Mouse (Mus musculus): ENCODE measurements around the gene Cfi.

The Cfi gene

GRCm38 (mm10) chr3:129835388-129835934 lies at the start of gene Cfi:
Gene Cfi, plus strand, starts transcription at chr3:129835884.
- DNase-seq, result no peak

- peak; percentile 86 for DNase-seq
Measured at GRCm38 (mm10) chr3:129793801-129794200, 41.9 kb upstream of the Cfi start.

DNA sequence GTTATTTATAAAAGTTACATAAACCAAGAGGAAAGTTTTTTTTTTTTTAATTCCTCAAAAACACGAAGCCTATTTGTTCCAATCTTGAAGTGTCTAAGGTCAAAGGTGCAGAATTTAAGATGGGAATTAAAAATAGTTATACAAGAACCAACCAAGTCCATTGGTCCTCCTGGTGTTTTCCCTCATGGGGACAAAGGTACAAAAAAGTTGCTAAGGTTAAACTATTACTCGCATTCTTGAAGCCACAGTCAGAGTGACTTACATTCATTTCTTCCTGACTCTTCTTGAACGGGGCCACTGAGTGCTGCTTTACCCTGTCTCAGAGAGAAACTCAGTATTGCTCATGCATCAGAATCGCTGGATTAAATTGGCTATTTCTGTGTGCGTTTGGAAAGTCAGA lies 38.3 kb upstream of the Cfi start:
- DNase-seq, result peak; percentile 28

- DNase-seq, result no peak
Measured at GRCm38 (mm10) chr3:129798551-129798950, 37.1 kb upstream of the Cfi start.

DNA sequence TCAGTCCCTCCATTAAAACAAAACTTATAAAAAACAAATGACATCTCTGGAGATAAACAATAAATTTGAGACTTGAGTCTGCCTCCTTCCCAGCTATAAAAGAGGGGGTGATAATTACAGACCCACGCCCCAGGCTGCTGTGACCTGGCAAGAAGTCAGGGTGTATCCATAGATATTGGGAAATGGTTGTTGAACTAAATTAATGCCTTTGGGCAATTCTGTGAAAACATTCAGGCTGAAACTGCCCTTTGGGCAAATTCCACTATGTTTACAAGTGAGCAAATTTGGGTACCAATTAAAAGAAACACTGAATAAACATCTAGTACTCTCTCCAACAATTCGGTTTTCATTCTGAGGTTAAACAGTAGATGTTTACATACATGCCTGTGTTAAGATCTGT lies 36.7 kb upstream of the Cfi start:
- DNase-seq, result peak; percentile 41

DNA sequence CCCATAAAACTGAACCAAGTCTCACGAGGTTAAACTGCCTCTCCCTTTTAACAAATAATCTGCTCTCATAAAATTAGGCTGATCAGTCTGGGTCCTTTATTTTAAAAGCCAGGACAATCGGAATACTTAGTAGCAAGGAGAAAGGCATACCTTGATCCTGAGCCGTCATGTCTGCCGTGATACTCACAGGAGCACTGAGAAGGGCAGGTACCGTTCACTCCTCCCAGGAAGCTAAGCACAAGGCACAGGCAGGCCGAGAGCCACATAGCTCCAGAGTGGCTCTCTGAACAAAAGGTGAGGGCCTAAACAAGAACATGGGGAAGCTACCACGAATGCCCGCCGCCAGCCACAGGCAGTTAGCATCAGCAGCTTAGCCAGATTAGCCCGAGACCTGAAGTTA lies 31.9 kb upstream of the Cfi start, which contains the start of gene Lrit3:
Gene Lrit3, minus strand, starts transcription at position 266 of the 400 bp plus-strand sequence.
- DNase-seq, result no peak

DNA sequence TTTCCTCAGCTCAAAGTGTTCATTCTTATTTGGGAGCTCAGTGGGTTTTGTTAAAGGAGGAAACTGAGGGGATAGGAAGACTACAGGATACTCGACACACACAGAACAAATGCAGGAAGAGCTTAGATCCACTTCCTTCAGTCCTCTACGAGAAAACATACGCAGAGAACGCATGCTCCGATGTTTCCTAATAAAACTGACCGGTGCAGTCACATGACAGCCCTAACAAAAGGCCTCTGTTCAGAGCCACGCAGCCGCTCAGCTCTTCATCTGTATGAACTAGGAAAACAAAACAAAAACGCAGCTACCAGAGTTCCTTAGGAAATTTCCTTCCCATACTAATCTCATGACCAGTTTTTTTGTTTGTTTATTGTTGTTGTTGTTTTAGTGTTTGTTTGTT lies 14.8 kb upstream of the Cfi start:
- DNase-seq, result no peak

DNA sequence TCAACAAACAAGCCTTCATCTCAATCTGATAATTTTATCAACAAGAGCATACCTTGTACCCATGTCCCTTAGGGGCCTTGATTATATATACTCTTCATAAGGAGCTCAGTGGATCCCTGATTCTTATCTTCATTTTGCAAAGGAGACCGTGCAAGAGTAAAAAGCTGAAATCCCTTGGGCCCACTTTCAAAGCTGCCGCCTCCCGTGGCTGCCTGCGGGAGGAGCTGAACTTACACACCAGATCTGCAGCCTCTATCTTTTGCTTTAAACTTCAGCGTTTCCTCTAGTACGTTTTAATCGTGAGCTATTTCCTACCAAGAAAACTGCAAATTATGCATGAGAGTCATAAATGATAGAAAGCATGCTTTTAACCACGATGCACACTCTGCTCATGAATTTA lies 13.9 kb upstream of the Cfi start:
- DNase-seq, result no peak

- DNase-seq, result no peak
Measured at GRCm38 (mm10) chr3:129822206-129822775, 13.4 kb upstream of the Cfi start, which contains the start of gene Rrh. Gene Rrh, minus strand, starts transcription at chr3:129822587.

GRCm38 (mm10) chr3:129823293-129823692 lies 12.4 kb upstream of the Cfi start:
- DNase-seq, result no peak

- no peak for DNase-seq
Measured at GRCm38 (mm10) chr3:129824146-129824545, 11.5 kb upstream of the Cfi start.

GRCm38 (mm10) chr3:129824891-129825290 lies 10.8 kb upstream of the Cfi start:
- no peak for DNase-seq

GRCm38 (mm10) chr3:129826691-129827090 lies 9.0 kb upstream of the Cfi start:
- no peak for DNase-seq

DNA sequence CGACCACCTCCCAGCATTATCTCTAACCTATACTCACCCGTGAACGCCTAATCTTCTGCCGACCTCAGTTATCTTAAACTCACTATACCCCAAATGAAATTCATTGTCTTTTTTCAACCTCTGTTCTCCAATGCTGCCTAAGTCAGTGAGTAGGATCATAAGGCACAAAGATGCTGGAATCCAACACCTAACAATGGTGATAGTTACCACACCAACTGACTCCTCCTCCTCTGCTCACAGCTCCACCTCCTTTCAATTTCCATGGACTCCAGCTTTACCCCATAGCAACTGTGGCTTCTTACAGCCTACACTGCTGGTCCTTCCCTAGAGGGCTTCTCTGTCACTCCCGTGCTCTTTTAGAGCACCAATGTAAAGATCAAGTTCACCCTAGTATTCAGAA lies 8.0 kb upstream of the Cfi start:
- no peak for DNase-seq

- peak; percentile 15 for DNase-seq
Measured at GRCm38 (mm10) chr3:129830626-129831025, 5.1 kb upstream of the Cfi start.

DNA sequence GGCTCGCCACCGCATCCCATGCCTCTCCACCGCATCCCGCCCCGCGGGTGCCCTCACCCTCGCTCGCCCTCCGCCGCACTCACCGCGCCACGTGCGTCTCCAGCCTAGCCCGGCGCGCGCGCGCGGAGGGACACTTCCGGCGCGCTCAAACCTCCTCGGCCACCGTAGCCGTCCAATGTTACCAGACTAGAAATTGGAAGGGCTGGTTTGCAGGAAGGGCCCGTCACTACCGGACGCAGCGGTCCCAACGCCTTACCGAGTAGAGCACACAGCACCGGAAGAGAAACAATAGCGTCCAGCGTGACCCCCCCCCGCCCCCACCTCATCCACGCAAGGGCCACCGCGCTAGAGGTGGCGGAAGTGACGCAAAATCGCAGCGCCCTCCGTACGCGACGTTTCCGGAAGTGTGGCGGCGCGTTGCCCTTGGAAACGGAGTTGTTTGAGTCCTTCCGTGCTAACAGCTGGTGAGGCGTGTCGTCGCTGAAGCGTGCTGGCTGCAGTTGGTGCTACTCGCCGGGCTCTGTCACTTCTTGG lies 4.6 kb upstream of the Cfi start, which contains the start of gene Gar1:
Gene Gar1, minus strand, starts transcription at position 362 of the 534 bp plus-strand sequence.
- DNase-seq, result peak; percentile 94

DNA sequence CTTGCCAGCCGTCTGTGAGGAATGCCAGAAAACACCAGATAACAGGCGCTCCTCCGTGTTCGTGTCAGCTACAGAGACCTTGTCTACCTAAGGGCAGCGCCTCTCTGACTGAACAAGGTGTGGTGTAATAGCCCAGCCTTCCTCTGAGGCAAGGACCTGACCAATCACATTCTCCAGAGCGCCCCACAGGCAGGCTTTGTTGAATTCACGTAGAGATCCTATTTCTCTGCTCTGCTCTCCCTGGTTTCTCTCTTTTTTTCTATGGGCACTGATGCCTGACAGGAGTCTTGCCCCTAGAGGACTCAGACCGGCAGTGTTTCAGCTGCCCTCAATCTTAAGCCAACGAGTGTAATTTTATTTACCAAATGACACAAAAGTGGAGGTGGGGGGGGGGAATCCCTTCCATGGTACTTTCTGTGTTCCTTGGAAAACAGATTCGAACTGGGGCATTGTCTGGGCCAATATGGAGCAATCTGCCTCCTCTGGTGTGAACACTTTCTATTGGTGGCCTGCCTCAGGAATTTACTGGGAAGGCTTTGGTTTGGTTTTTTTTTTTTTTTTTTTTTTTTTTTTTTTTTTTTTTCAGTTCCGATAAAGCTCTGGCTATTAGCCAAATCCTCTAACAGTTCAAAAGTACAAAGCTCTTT lies 490 bp downstream of the Cfi start:
- peak; percentile 73 for DNase-seq

DNA sequence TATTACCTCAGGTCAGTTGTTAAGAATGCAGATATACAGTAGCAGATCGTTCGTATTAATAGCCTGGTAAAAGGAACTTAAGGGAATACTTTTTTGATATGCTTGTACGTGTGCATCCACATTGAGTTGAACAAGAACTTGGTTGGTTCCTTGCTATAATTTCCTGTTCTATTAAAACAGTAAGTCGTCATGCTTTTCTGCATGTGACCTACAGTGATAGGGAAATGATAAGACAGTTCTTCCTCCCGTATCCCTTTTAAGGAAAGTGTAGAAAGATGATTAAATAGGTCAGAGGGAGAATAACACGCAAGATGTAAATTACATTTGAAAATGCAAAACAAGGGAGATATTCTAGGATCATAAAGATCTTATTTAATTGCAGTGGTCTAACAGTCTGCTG lies 1.3 kb downstream of the Cfi start:
- no peak for DNase-seq

DNA sequence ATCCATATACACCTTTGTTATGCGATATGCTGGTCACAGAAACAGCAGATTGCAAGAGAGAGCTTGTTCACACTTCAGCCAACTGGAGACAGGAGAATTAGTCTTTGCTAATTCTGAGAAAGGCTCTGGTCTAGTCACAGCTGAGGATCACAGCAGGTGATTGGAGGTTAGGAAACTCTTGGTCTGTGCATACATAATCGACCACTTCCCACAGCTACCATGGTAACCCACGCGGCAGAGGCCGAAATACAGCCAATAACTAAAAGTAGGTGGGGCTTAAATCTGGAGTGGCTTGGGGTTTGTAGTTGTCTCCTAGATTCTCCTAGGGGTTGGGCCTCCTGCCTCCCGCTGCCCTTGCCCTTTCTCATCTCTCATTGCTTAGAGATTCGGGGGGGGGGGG lies 2.3 kb downstream of the Cfi start:
- DNase-seq, result no peak

DNA sequence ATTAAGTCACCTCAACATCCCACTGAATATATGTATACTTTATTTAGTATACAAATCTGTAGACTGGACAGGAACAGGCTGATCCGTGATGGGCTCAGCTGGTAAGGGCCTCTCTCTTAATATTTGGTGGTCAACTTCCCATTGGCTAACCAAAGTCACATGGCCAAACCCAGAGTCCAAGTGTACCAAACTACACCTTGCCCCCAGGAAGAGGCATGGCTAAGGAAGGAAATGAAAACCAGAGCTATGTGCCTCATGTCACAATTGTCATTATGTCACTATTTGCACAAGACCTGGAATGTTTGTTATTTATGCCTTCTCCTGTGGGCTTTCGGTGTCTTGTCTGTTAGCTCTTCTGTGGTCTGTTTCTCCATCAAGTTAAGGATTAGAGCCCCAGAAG lies 10.2 kb downstream of the Cfi start:
- DNase-seq, result no peak

- DNase-seq, result no peak
Measured at GRCm38 (mm10) chr3:129846846-129847245, 11.2 kb downstream of the Cfi start.

DNA sequence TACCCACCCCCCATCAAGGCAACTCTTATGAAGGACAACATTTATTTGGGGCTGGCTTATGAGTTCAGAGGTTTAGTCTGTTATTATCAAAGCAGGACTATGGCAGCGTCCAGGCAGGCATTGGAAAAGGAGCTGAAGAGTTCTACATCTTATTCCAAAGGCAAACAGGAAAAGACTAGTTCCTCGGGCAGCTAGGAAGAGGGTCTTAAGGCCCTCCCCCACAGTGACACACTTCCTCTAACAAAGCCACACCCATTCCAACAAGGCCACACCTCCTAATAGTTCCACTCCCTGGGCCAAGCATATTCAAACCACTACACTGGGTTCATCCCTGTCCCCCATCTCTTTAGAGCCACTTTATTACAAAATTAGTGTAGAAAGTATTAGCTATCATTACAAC lies 26.9 kb downstream of the Cfi start:
- DNase-seq, result no peak

DNA sequence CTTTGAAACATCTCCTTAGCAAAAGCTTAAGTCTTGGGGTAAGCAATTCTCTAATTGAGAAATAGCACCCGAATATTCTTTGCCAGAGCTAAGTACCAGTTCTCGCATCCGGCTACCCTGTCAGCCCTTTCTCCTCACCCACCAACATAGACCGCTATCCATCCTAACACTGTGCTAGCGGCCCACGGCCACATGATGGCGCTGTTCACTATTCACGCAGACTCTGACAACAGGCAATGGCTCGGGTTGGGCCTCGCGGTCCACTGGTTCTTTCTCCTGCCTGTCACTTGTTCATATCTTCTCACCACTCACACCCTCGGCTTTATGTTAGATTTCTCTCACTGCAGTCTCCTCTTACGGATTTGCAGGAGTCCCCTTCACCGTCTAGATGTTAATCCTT lies 28.0 kb downstream of the Cfi start:
- DNase-seq, result peak; percentile 29

DNA sequence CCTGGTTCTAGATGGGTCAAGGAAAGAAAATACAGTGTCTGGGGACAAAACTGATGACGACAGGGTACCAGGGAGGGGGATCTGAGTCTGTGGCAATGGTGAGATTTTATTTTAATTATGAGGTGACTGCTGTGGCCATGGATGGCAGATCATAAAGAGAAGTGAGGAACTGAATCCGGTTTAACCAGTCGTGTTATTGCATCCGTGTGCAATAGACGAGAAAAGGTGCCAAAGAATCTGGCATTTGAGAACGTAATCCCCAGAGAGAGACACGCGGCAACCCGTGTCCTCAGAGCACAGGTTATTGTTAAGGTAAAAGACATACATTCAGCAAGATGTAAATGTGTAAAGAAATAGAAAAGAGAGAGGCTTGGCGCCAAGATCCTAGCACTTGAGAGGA lies 41.6 kb downstream of the Cfi start:
- DNase-seq, result no peak

Measured in kidney, adult 11 months (tissue).